Mouse (Mus musculus) layer of hippocampus, adult 18-20 months (tissue): ENCODE measurements at regions not wholly inside any gene's neighbourhood (a gene's known extent, or its start where the extent isn't known, plus 50 kb on each side); places are given as distances from the start of the nearest gene placed in this dataset.
A peak's percentile ranks its signal among the peaks of the same experiment; 100 is the strongest.

Experiments
- DNase-seq, 2 experiments: peaks; one replicate each; pipeline ENCODE4 v3.0.0; 2022; ENCODE audit warnings: low spot score in 2 of 2

DNA sequence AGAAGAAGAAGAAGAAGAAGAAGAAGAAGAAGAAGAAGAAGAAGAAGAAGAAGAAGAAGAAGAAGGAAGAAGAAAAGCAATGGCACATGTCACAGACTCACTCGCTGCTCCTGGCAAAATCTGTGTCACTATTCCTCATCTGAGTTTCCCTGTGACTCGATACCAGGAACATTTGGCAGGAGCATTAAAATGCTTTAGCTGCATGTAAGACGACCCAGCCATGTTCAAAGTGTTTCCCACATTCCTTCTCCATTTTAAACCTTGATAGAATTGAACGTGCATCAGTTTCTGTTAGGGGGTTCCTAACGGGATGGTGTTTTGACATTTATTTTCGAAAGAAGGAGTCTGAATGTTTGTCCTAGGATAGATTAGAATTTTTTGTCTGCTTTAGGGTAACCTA is 51.2 kb upstream of the Pja2 start:
- DNase-seq, result no peak

DNA sequence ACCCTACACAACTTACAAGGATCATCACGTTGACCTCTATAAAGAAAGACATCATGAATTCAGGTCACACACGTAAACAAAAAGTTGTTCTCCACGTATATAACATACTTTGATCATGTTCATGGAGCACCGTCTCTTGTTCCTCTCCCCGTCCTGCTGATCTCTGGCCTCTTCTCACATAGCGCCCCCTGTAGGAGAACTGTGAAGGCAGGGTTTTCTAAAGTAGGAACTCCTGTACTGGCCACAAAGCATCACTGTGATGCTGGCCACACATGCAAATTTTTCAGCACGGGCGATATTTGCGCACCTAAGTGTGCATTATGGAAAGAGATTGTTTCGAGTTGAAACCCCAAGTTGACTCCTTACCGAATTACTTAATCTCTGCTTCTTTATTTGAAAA is 51.9 kb upstream of the Pja2 start:
- no peak for DNase-seq

DNA sequence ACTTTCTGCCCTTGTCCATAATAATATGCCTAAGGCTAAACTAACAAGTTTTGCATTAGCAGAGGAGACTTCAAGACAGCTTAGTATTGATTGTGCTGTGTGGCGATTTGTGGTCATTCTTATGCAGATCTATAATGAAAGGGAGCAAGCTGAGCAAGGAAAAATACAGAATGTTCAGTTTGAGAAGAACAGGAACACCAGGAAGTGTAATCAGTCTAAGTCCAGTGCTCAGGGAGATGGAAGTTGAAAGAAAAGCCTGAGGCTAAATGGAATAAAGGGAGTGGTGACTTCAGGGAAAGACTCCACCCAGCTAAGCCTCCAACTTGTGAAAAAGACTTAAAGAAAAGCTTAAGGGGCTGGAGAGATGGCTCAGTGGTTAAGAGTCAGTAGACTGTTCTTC is 58.6 kb upstream of the Pja2 start:
- no peak for DNase-seq

DNA sequence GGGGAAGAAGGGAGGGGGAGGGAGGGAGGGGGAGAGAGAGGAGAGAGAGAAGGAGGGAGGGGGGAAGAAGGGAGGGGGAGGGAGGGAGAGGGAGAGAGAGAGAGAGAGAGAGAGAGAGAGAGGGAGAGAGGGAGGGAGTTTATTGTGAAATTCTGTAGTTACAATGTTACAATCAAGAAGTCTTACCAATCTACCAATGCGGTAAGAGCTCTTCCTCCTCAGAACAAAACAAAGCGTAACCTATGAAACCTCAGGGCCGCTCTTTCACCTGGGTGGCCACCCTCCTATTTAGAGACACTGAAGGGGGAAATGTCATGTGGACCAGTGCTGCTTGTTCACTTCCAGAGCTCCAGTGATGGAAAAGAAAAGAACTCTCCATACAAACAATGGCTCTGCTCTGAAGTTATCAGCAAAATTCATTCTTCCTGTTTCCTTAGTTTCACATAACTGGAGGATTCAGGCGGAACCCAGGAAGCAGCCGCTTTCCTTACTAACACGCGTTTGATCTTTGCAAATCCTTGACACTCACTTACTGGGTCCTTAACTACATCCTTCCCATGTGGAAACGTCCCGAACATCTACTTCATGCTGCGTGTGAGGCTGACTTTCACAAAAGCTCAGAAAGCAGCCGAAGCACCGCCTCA is 65.7 kb upstream of the Pja2 start:
- DNase-seq, result no peak

DNA sequence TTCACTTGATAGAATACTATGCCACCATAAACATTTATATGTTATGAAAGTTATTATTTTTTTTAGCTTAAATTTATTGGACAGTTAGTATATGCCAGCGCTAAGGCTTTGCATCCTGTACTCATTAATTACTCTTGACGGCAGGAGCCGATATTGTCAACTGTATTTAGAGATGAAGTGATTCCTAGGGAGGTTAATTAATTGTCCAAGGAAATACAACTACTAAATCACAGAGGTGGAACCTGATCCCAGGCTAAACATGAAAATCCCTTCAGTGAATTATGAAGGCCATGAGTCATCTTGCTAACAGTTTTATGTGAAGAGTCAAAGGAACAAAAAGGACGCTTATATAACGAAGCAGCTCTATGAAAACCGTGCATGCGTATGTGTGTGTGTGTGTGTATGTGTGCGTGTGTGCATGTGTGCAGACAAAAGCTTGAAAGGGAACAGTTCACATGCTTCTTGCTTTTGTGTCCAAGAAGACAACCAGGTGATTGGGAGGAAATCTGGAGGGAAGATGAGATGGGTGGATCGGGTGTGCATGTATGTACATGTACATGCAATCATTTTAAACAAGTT is 66.5 kb upstream of the Pja2 start:
- no peak for DNase-seq

DNA sequence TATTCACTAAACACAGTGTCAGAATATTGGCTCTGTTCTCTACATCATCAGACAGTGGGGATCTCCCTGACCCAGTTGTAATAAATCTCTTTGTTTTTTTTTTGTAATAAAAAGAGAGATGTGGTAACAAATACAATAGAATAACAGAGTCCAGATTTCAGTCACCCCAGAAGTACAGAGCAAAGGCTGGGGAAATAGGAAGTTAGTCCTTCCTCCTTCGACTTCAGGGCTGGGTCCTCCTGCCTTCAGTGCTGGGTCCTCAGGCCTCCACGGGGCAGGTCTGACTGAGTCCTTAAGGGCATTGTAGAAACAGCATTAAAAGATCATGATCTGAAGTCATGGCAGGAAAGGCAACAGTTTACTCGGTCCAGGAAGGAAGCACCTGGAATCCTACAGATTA is 67.0 kb upstream of the Pja2 start:
- no peak for DNase-seq

DNA sequence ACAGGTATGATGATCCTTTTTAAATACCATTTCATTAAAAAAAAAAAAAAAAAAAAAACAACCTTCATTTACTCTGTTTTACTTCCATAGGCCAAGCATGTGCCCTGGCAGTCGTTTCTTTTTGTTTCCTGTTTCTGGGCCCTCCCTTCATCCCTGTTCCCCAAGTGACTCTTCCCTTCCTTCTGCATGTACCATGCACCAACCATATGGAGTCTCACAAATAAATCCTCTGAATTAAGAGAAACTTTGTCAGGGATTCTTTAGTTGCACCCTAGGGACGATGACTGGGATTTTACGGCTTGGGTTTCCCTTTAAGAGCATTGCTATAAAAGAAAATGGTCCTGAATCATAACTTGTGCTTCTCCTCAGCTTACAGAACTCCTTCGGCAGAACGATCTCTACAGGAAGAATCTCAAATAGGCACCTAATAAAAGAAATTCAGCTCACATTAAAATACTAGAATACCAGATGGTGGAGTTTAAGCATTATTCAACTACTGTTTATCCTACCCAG is 75.1 kb upstream of the Pja2 start:
- DNase-seq, result no peak

DNA sequence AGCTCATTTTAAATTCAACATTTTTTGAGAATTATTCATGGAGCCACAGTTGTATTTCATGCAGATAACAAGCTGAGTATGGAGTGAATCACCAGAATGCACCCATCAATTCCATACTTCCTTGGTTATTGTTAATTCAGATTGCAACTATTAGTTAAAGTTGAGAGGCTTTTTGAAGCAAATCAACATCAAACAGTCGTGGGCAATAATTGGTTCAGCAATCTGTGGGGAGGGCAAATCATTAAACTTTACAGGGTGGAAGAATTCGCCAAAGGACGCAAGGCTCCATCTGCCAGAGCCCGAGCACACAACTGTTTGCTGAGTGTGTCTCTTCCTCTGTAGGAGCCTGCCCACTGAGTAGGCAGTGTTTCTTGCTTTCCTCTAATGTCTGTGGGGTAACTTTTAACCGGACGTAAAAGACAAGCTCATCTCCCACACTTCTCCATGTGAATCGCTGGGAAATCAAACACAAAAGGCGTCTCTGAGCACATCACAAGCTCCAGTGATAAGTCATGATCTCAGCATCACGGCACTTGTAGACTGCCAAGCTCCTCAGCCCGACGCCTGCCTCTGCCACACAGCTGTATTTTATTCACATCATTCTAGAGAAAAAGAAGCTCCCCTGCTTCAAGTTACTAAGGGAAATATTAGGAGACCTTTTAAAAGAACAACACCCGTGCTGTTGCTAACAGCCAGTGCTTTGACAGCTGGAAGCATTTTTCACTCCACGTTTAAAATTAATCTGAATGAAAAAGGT is 75.7 kb upstream of the Pja2 start:
- DNase-seq, result peak; percentile 56 to 59

DNA sequence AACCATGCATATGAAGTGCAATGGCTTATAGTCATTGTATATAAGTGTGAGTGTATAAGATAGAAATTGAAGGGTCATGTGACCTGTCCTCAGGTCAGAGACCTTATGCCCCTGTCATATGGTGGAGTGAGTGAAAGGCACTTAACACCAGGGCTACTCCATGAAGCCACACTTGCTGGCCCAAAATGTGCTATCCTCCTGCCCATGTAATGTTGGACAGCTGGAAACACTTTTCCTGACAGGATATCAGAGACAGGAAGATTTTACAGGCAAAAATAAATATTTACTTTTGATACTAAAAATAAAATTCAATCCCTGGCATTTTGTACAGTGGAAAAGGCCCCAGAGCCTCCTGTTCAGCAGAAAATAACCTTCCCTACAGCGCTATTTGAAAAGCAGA is 94.1 kb upstream of the Pja2 start:
- no peak for DNase-seq

DNA sequence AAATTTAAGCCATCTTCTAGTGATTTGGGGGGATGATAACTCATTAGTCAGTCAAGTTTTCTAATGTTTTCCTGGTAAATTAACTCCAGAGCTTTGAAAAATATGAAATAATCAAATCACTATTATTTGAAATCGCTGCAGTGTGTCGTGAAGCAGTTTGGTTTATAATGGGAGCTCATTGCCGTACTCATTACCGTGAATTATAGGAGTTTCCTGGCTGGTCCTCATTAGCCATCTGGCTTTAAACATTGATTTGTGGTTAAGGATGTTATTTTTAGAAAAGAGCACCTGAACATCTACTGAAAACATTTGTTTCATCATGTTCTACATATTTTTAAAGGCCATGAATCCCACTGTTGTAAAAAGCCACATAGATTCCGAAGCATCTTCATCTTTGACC is 94.8 kb upstream of the Pja2 start:
- DNase-seq, result no peak

DNA sequence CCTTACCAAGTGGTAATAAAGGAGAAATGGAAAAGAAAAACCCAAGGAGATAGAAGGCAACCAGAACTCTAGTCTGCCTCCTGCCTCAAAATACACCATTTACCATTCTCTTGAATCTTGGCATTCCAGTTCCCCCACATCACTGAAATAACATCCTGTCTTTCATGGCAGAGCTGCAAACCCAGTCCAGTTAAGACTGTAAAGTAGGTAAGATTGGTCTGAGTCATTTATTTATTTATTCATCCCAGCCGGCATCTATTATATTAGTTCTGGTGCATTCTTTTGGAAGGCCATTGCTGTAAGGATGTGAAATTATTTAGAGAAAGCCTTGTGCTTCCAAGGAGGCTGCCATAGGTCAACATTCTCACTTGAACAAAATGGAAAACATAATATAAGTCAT is 107.9 kb upstream of the Pja2 start:
- DNase-seq, result no peak

DNA sequence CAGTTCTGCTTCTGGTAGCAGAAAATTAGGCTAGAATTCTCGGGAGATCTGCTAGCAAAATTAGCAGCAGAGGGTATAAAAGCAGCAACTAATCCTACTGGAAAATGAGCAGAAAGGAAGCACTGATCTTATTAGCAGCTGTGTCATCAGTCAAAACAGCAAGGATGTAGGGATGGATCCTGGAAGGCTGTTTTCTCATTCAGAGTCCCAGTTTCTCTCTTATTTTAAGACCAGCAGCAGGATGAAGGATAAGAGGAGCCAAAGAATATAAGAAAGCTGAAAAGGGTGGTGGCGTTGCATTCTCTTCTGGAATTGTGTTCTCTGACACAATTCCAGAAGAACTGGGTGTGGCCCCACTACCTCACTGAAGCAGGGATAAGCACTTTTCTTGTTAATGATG is 123.0 kb upstream of the Pja2 start:
- DNase-seq, result no peak

DNA sequence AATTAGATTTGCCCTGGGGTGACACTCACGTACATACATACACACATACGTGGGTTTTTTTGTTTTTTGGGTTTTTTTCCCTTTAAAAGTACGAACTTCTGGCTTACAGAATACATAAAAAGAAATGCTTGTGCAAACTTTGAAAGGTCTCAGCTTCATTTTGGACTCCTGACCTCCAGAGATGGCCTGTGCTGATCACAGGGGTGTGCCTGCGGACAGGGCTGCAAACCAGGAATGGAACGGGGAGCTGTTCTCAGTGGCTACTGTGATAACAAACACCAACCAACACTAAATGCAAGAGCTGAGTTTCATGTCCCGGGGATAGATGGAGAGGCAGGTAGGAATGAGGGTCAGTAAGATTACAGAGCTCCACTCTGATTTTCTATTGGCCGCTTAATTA is 134.3 kb upstream of the Man2a1 start:
- no peak for DNase-seq

DNA sequence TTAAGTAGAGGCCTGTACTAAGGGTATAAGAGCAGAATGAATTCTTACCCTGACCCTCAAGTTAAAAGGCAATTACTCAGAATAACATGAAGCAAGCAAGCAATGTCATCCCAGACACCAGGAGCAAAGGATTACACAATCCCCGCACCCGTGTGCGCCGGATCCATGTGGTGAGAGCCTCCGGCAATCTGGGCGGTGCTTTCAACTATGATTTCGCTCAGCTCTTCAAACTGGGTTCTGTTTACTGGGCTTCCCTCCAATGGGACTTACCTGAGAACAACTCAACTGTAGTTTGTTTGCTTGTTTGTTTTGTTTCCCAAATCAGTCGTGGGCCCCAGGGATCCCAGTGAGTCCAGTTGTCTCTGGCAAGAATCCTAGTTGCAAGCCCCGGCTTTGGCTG is 133.8 kb upstream of the Man2a1 start:
- no peak for DNase-seq

DNA sequence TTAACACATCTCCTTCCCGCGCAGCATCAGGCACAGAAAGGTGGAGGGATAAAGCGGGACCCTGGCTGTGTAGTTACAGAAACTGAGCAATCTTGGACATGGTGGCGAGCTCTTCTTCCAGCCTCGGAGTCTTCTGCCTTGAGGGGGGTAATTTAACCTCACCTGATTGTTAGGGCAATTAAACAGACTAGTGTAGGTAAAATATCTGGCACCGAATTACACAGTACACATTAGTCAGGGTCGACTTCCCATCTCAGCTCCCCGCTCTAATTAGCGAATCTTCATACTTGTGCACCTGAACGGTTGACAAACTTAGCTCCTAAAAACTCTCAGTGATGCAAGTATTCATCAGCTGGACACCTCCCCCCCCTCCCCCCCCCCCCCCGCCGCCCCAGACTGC is 133.2 kb upstream of the Man2a1 start:
- DNase-seq, result no peak

DNA sequence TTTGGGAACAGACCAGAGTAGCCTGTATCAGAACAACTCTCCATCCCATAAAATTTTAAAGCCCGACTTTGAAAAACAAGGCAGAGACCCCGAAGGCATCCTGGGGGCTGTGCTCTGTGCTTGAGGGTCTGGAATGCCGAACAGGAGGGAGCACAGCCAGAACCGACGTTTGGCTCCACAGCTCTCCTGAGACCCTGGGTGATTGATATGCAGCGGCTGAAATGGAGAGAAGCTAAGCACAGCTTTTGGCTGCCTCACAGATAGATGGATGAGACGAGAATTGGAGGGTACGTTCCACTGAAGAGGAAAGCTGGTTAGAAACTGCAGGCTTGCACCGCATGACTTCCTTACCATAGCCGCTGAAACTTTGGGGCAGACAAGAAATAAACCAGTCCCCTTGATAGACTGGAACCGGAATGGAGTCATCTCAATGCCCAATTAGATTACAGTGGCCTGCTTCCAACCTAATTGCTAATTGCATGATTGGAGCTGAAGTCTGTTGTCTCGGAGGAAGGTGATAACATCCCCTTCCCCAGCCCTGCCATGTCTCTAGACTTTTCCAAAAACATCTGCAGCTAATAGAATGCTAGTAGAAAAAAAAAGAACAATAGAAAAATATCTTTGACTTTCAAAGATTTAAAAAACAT is 130.7 kb upstream of the Man2a1 start:
- no peak for DNase-seq

DNA sequence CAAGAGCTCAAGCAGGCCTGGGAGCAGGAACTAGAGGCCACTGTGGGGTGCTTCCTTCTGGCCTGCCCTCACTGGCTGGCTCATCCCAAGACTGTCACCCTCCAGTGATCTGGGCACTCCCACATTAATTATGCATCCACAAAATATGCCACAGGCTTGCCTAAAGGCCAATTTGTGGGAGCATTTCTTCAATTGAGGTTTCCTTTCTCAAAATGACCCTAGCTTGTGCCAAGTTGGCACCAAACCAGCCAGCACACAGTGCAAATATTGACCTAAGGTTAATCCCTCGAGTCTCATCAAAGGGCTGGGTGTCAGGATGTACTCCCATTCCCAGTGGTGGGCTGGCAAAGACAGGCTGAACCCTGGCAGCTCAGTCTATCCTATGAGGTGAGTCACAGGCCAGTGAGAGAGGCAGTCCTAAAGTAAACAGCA is 119.9 kb upstream of the Man2a1 start:
- DNase-seq, result no peak

DNA sequence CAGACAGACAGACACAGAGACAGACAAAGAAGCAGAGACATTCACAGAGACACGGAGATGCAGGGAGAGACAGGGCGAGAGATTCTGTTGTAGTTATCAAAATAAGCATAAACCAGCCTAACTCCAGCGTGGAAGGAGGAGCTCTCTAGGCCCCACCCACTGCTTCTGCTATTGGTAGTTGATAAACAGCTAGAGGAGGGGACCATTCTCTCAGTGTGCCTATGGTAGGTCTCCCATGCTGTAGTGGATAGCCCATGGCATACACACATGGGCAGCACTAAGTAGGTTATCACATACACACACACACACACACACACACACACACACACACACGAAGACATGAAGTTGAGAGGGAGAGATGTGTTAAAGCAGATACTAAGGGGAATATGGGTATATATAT is 115.7 kb upstream of the Man2a1 start:
- DNase-seq, result no peak

DNA sequence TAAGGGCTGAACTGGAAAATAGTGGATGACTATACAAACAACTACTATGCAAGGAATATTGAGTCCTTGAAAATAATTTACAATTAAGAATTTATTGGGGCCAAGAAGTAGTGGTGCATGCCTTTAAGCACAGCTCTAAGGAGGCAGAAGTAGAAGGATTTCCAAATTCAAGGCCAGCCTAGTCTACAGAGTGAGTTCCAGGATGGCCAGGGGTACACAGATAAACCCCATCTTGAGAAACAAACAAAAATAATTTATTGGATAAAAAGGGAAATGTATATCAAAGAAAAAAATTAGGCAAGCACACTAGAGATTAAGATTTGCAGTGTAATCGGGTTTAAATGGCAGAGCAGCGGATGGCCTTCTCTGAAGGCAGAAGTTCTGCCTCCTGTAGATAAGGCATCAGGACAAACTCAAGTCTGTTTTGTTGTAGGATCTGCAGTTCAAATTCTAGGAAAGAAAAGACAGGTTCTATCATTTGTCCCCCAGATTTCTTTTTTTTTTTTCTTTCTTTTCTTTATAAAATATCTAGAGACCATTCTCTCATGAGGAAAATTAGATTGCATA is 110.7 kb upstream of the Man2a1 start:
- no peak for DNase-seq

DNA sequence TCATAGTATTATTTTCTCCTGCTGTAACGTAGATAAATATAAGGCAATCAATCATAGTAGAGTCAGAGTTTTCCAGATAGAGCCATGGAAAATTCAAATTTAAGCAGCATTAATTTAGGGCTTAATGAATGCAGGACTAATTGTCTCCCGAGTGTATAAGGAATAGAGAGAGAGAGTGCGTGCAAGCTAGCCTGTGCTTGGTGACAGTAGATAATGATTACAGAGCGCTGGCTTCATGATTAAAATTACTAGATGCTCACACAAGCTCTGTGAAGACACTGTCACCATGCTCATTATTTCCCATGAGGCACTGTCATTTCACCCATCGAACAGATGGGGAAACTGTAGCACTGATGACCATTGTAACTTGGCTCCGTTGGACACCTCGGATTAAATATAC is 109.9 kb upstream of the Man2a1 start:
- DNase-seq, result no peak

DNA sequence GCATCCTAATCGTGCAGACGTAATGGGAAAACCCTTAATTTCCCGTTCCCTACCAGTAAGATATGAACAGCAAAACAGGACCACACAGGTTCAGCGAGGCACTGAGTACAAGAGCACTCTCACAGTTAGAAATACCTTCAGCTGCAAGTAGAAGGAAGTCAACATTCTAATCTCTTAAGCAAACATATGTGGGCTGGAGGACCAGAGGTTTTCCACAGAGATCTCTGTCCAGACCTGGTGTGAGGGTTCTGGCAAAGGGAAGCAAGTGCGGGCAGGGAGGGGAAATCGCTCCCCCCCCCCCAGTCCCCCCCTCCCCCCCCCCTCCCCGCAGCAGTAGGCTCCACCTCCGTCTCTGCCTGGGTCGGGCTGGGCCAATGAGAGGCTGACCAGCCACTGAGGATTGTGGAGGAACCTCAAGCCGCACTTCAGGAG is 108.6 kb upstream of the Man2a1 start:
- DNase-seq, result no peak
